Mouse (Mus musculus) retina, adult 2 months (tissue): ENCODE measurements around the gene Cyp2b9.
"Not testable (repeated sequence)": the region's sequence is repeated elsewhere in the genome, so short reads cannot be mapped to it uniquely, and the experiment has no call there.

Source experiments
- DNase-seq: peaks from one replicate; pipeline ENCODE4 v3.0.0-alpha.2; 2012; ENCODE audit warnings: low read depth, low spot score

The Cyp2b9 gene

DNA sequence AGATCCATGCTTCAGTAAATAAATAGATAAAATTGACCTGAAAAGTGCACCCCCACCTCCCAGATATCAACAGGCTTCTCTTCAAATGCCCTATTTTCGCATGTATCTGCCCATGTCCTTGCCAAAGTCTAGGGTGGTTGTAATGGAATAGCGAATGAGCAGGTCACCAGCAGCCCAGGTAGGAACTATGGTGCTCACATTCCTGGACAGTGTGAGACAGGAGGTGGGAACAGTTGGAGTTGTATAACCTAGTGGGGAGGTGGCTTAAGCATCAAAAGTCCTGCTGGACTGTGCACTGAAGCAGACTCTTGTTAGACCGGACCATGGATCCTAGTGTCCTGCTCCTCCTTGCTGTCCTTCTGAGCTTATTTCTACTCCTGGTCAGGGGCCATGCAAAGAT lies at the start of gene Cyp2b9:
Gene Cyp2b9, plus strand, starts transcription at position 301 of the 400 bp plus-strand sequence.
- DNase-seq = not testable (repeated sequence)

GRCm38 (mm10) chr7:26139623-26140022 lies 33.6 kb upstream of the Cyp2b9 start:
- not testable (repeated sequence) for DNase-seq

DNA sequence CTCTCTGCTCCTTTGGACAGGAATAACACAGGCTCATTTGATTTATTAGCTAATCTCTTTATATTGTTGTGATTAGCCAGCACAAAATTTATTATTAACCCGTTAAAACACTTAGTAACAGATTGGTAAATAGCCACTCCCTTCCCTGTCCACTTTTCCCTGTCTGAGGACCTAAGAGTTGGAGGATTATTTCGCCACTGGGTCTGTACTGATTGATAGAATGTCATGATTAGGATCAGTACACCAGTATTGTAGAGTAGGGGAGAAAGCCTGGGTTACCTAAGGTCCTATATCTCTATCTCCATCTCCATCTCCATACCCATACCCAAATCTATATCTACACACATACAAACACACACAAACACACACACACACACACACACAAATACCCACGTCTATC lies 29.6 kb upstream of the Cyp2b9 start:
- DNase-seq = not testable (repeated sequence)

- not testable (repeated sequence) for DNase-seq
Observed at GRCm38 (mm10) chr7:26168765-26169536, 4.3 kb upstream of the Cyp2b9 start.

DNA sequence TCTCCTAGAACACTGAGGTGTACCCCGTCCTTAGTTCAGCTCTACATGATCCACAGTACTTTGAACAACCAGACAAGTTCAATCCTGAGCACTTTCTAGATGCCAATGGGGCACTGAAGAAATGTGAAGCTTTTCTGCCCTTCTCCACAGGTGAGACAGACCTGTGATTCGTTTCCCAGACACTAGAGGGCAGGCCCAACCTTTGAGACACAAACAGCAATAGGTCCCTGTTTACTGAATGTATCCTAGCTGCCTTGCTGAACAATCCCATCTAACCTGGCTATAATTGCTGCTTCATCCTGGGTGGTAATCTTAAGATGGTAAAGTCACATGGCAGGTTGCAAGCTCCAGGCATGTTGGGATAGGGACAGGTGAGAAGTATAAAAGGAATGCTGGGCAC lies 27.9 kb downstream of the Cyp2b9 start:
- DNase-seq = no peak

- not testable (repeated sequence) for DNase-seq
Observed at GRCm38 (mm10) chr7:26260034-26260433, 86.8 kb downstream of the Cyp2b9 start, which contains the start of gene Vmn1r184. TSS of gene Vmn1r184 (plus strand) at chr7:26260334.
